Mouse (Mus musculus): ENCODE results near the gene Lcp1. TPM values are rescaled to one million over a fixed set of nuclear protein-coding genes. Genes with fewer than 3 reads are reported as not detected.

The Lcp1 gene
- 11.4 and 13.9 TPM in 2 replicates for polyA plus RNA-seq (2012; rRNA removed)

DNA sequence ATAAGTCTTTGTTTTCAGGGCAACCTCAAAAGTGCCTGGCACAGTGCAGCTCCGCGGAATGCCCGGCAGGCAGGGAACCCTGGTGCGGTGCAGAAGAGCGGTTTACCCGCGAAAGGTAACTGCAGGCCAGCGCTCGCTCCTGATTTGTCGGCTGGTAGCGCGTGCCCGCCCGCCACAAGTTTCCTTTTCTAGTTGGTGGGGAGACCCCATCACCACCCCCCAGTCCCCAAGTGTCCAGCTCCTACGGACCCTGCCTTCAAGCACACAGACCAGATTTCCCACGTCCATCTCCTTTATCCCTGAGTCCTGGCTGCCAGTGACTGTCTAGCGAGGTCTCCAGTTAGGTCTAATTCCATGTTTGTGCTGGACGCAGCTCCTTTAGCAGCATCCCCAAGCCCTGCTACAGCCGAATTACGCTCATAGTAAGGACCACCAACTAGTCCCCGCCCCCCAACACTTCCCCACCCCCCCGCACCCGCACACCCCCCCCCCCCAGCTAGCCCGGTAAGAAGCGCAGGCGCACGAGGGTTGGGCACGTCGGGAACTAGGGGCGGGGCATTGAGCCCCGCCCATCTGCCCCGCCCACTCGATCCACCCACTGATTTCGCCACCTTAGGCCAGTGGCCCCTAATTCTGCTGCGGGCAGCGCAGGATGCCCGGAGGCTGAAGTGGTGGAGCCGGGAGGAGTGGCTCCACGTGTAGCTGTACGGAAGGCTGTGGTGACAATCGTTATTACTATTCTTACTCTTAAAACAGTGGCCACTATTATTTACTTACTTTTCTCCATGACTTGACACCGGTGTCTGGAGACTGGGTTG is at the start of gene Lcp1, which contains the start of gene Lrrc63:
Gene Lcp1 (plus strand): TSS at position 601 of the 818 bp plus-strand sequence.
Gene Lrrc63 (minus strand): TSS at position 381 of the 818 bp plus-strand sequence.

DNA sequence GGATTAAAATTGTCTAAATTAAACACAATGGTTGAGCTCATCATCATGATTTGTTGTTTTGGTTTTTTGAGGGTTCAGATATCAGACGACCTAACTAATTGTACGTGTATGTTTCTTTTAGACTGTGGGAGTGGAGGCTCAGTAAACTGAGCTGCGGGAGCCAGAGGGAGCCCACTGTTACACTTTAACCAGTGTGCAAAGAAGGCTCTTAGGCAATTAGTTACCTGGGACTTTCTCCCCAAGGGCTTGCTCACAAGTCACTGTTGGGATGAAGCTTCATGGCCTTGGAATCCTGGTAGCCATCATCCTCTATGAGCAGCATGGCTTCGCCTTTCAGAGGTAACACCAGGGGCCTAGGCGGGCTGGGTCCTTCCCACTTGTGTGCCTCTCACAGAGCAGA is 111.2 kb downstream of the Lcp1 start, which contains the start of gene Cpb2:
Gene Cpb2 (plus strand): TSS at position 201 of the 400 bp plus-strand sequence.

Other genes starting within 250 kb of the Lcp1 start
- gene Lrch1, start 183.2 kb upstream of the Lcp1 start, polyA plus RNA-seq (2012; rRNA removed), result 6.7 and 8.1 TPM in 2 replicates
- gene Rubcnl, start 115.1 kb upstream of the Lcp1 start, polyA plus RNA-seq (2012; rRNA removed), result 0.17 and 0.31 TPM in 2 replicates
- 0.04 and 0.15 TPM in 2 replicates for gene Lrrc63, start 220 bp upstream of the Lcp1 start, polyA plus RNA-seq (2012; rRNA removed)
- 1.6 and 3.6 TPM in 2 replicates for gene Cpb2, start 111.2 kb downstream of the Lcp1 start, polyA plus RNA-seq (2012; rRNA removed)
- 33.1 and 47.9 TPM in 2 replicates for gene Zc3h13, start 153.3 kb downstream of the Lcp1 start, polyA plus RNA-seq (2012; rRNA removed)

Measured in central nervous system, embryonic 11.5 days (tissue).